Mouse (Mus musculus) kidney, embryonic 16.5 days (tissue): Measurements from ENCODE around the gene Ric3. TPM values are rescaled to one million over a fixed set of nuclear protein-coding genes. Genes with fewer than 3 reads are reported as not detected.

Experiments used
- ATAC-seq: fragments of 200-750 bp; cut with Nextera tagmentation; 2 replicates; pipeline ENCODE4 v1.8.0; 2017; ENCODE audit warnings: moderate TSS enrichment; ENCODE audit not compliant: low FRiP score, low TSS enrichment
- H3K27ac ChIP-seq: fragments of 300-500 bp; sonication (generic); 2 replicates; pipeline ENCODE4 v1.5.1; 2014; ENCODE audit warnings: low read length
- H3K27me3 ChIP-seq: fragments of 300-500 bp; sonication (generic); 2 replicates; pipeline ENCODE4 v1.6.1; 2014; ENCODE audit warnings: low read length, control low read depth, mixed read lengths; ENCODE audit not compliant: insufficient read depth
- H3K36me3 ChIP-seq: fragments of 300-500 bp; sonication (generic); 2 replicates; pipeline ENCODE4 v1.6.1; 2014; ENCODE audit warnings: low read length, control low read depth, mixed read lengths; ENCODE audit not compliant: insufficient read depth
- H3K4me1 ChIP-seq: fragments of 300-500 bp; sonication (generic); 2 replicates; pipeline ENCODE4 v1.6.1; 2014; ENCODE audit warnings: low read length, control low read depth, mixed read lengths; ENCODE audit not compliant: insufficient read depth
- H3K4me2 ChIP-seq: fragments of 300-500 bp; sonication (generic); replicated peaks from 2 replicates; pipeline ENCODE4 v1.6.1; 2014; ENCODE audit warnings: low read depth, low read length
- H3K4me3 ChIP-seq: fragments of 300-500 bp; sonication (generic); 2 replicates; pipeline ENCODE4 v1.5.1; 2014; ENCODE audit warnings: mild to moderate bottlenecking, low read length
- H3K9ac ChIP-seq: fragments of 300-500 bp; sonication (generic); replicated peaks from 2 replicates; pipeline ENCODE4 v1.6.1; 2014; ENCODE audit warnings: low read length
- H3K9me3 ChIP-seq: fragments of 300-500 bp; sonication (generic); 2 replicates; pipeline ENCODE4 v1.6.1; 2016; ENCODE audit warnings: low read length, control low read depth
- WGBS: fragments of 180-500 bp; shearing (Covaris S2); extraction: QIAGEN DNeasy Blood & Tissue Kit; methylation state at CpG from one replicate; pipeline ENCODE4 v1.1.7; 2014; 5-methylcytosine and 5-hydroxymethylcytosine counted together
- polyA plus RNA-seq: library from polyadenylated mRNA; unstranded; fragments of >200 nt; fragmentation: Nextera tagmentation; extraction: Ambion mirVana; gene quantifications from 2 replicates; pipeline ENCODE4 v1.2.1, GENCODE M21; 2015

Ric3 gene
- polyA plus RNA-seq, 1 experiment from 2014 or later = 0.79 TPM

DNA sequence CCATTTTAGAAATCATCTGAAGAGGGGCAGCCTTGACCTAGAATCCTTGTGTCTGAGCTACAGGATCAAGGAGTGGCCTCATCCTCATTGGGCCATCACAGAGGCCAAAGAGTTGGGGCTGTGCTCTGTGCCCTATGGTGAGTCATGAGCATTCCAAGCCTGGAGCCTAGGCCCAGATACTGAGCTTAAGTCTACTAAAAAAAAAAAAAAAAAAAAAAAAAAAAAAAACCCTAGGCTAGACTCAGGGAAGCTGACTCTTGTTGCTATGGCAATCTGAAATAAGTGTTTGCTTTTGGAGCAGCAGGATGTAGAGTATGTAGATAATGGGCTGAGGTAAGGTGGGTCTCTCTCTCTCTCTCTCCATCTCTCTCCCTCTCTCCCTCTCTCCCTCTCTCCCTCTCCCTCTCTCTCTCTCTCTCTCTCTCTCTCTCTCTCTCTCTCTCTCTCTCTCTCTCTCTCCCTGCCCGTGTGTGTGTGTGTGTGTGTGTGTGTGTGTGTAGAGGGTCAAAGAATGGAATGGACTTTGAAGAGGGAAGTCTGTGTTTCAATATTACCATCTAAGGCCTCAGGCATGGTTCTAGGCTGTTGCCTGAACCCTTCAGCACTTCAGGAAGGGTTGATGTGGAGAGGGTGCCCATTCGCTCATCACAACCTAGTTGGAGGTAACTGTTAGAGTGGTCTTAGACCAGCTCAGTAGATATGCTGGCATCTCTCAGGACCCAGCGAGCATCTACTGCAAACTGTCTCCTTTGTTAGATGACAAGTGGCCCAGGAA lies 97.0 kb downstream of the Ric3 start:
- no peak overlapping the region for H3K4me3 ChIP-seq
- H3K4me2 ChIP-seq = no peak overlapping the region
- WGBS = 86% methylated on average over 2 of the region's 3 CpGs
- H3K9ac ChIP-seq = no peak overlapping the region
- no peak for ATAC-seq
- no peaks in the 10 kb centered on the region for H3K27me3 ChIP-seq
- H3K36me3 ChIP-seq = no peaks in the 10 kb centered on the region
- H3K9me3 ChIP-seq = no peaks in the 10 kb centered on the region
- no peak overlapping the region for H3K27ac ChIP-seq
- H3K4me1 ChIP-seq = no peaks in the 10 kb centered on the region

Other genes starting within 250 kb of the Ric3 start
- gene Olfr516, start 232.8 kb downstream of the Ric3 start, polyA plus RNA-seq = not detected in 2 replicates
- gene Olfr517, start 211.0 kb downstream of the Ric3 start, polyA plus RNA-seq = not detected in 2 replicates
- gene Olfr518, start 198.3 kb downstream of the Ric3 start, polyA plus RNA-seq = not detected in 2 replicates
- not detected in 2 replicates for gene Olfr519, start 188.9 kb downstream of the Ric3 start, polyA plus RNA-seq
- gene Nlrp10, start 153.2 kb downstream of the Ric3 start, polyA plus RNA-seq = 0.04 and 0.07 TPM in 2 replicates
- gene Eif3f, start 148.9 kb downstream of the Ric3 start, polyA plus RNA-seq = 80.0 and 88.3 TPM in 2 replicates
- 1.00 and 1.7 TPM in 2 replicates for gene Tub, start 133.0 kb downstream of the Ric3 start, polyA plus RNA-seq
- 7.6 and 7.7 TPM in 2 replicates for gene Lmo1, start 91.9 kb upstream of the Ric3 start, polyA plus RNA-seq